Mouse (Mus musculus) neutrophil, adult 5-6 weeks (primary cell): Measurements from ENCODE around the gene Rcn3. TPM values are rescaled to one million over a fixed set of nuclear protein-coding genes. Genes with fewer than 3 reads are reported as not detected.

Experiments used
- ATAC-seq: fragments of 151-379, 151-347 bp; 2 replicates; pipeline ENCODE4 v1.8.0; 2017; ENCODE audit warnings: mild to moderate bottlenecking, moderate TSS enrichment; ENCODE audit not compliant: insufficient number of reproducible peaks, poor library complexity, low FRiP score, severe bottlenecking; ENCODE audit errors: extremely low read depth
- total RNA-seq: library from RNA; stranded (forward); fragments of 200-1000 nt; gene quantifications from 2 replicates; pipeline ENCODE4 v1.2.3, GENCODE M21; 2017

The Rcn3 gene
- total RNA-seq = 9.2 and 16.1 TPM in 2 replicates

DNA sequence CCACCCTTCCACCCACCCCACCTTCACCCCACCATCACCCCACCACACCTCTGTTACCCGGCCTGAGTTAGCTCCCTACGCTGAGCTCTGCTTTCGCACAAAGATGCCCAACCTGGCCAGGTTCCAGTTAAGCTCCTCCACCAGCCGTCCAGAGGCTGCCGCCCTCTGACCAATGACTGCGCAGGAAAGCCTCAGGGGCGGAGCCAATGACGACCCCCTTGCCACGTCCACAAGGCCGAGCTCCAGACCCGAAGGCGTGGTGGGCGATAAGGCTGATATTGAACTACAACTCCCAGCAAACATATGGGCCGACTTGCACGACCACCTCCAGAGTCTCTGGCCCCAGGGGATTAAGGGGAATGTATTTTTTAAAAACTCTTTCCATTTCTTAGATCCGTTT lies at the start of gene Rcn3:
Gene Rcn3 (minus strand): TSS at position 174 of the 400 bp plus-strand sequence.
- ATAC-seq = no peak

DNA sequence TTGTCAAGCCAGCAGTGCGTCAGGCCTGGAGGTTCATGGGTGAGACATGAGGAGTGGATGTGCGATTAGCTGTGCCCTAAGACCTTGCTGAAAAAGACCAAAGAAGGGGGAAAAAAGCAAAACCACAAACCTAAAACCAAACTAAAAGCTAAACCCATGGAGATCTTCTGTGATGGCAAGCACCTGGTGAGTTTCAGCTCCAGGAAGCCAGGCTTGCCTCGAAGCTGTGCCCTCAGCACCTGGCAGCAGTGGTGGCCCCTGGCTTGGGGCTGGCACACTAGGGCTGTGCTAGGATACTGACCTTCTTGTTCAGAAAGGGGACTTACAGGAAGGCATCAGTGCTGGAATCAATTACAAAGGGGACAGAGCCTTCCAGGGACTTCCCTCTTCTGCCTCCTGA lies 49.3 kb upstream of the Rcn3 start:
- ATAC-seq = no peak

DNA sequence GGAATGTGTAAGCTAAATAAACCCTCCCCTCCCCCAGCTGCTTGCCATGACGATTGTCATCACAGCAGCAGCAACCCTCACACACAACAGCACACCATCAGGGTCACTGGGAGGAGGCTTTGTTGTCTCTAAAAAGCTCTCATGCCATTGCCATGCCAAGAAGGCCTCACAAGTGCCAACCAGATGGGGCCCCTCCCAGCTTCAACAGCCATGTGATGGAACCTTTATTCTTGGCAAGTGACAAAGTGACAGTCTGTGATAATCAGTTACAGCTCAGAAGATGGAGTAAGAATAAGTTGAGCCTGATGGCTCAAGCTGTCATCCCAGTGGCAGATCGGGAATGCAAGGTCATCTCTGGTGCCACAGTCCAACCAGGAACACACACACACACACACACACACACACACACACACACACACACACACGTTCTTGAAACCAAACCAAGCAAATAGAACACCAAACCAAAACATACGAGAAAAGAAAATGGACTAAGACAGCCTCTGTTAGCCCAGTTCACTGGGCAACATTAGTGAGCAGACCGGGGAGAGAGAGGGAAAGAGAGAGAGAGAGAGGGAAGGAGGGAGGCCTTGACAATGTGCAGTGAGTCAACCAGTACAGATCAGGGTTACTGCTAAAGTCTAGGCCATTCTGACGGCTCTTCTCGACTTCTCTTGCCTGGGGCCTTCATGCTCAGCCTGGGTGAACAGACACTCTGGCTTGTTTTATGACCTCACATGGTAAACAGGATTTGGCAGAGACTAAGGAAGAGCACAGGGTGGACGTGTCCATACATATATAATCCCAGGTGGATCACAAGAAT lies 48.1 kb upstream of the Rcn3 start:
- no peak for ATAC-seq

DNA sequence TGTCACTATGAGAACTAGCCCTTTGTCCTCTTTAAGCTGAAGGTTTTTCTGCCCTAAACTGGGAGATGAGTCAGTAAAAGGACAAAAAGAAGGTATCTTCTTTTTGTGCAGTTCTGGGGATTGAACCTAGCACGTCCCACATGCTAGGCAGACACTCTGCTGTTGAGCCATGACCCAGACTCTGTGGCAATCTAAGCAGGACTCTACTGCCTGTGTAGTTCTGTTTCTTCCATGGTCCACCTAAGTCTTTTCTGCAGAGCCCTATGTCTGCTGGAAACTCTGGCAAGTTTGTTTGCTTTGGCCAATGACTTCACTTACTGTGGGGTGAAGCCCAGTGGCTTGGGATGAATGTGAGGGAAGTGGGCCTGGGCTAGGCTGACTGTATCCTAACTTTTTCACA lies 46.4 kb upstream of the Rcn3 start:
- ATAC-seq = no peak

DNA sequence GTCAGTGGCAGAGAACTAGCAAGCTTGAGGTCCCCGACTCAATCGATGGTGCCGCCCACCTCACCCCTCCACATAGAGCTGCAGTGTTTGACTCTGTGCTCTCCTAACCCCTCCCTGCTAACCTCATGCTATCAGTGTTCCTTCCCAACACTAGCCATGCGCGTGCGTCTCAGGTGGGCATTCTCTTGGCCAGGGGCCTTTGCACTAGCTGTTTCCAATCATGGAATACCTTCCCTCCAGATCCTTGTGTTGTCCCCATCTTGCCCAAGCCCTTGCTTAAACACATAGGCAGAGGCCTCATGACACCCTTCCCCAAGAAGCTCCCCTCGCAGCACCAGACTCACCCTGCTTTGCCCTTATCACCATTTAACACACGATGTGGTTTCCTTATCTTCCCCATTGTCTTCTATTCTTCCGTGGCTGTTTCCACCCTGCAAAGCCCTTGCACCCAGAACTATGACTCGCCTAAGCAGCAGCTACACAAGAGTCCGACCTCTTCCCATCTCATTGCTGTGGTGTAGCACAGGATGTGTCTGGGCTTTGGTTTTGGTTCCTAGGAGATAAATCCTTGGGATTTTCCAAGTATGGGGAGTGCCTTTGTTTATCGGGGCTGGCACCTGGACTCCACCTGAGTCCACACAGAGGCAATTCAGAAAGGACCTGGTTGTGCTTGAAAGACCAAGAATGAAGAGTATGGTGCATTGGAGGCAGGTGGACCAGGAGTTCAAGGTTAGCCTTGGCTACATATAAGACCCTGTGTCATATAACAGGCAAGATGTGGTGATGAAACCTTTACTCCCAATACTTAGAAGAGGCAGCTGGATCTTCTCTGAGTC lies 45.4 kb upstream of the Rcn3 start:
- no peak for ATAC-seq

DNA sequence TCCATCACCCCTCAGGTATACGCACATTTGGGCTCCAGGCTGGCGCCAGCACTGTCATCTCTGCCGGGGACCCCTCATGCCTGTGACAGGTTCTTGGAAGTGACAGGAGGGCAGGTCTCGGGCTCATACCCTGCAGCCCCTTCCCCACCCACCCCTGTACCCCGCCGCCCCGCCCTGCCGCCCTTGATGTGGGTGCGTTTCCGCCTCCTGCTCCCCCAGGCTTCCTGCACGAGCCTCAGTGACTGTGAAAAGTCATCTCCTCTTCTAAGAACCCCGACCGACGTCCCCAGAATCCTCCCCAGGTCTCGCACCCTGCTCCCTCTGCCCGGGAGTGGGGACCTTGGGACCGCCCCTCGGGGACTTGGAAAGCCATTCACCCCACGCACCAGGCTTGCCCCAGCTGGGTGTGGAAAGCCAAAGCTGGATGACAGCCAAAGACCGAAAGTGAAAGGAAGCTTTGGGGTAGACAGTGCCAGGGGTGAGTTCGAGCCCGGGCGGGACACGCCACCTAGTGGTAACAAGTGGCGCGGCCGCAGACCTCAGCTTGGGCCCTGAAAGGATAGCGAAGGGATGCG lies 44.1 kb upstream of the Rcn3 start, which contains the start of the genes Gm45713 and Flt3l:
Gene Gm45713 (minus strand): TSS at position 239 of the 575 bp plus-strand sequence.
Gene Flt3l (minus strand): TSS at position 440 of the 575 bp plus-strand sequence.
- ATAC-seq = peak; percentile 90

DNA sequence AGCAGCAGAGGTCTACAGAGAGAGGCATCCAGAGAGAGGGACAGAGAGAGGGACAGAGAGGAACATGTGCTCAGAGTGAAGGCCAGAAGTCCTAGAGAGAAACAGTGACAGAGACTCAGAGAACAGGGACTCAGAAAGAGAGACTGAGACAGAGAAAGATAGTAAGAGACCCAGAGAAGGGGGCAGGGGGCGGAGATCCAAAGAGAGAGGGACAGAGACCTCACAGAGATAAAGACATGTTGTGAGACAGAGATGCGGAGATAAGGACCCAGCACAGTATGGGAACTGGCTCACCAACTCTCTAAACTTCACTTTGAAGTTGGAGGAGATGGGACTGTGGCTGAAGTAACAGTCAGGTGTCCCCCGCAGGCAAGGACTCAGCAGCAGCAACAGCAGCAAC lies 43.3 kb upstream of the Rcn3 start:
- ATAC-seq = no peak

DNA sequence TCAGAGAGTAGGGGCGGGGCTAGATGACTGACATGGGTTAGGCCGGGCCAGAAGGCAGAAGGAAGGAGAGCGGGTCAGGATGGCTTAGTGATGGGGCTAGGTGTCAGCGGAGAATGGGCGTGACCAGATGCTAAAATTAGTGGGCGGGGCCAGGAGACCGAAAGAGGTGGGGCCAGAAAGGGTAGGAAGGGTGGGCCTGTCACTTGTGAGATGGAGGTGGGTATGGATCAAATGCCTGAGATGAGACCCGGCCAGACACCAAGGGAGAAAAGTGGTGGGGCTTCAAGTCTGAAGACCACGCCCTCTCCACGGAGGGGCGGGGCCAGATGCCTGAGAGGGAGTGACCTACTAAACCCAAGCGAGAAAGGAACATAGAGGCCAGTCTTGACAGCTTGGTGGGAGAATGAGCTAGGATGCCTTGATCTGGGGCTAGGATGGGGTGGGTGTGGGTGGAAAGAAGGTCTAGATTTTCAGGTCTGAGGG lies 42.6 kb upstream of the Rcn3 start:
- ATAC-seq = no peak

DNA sequence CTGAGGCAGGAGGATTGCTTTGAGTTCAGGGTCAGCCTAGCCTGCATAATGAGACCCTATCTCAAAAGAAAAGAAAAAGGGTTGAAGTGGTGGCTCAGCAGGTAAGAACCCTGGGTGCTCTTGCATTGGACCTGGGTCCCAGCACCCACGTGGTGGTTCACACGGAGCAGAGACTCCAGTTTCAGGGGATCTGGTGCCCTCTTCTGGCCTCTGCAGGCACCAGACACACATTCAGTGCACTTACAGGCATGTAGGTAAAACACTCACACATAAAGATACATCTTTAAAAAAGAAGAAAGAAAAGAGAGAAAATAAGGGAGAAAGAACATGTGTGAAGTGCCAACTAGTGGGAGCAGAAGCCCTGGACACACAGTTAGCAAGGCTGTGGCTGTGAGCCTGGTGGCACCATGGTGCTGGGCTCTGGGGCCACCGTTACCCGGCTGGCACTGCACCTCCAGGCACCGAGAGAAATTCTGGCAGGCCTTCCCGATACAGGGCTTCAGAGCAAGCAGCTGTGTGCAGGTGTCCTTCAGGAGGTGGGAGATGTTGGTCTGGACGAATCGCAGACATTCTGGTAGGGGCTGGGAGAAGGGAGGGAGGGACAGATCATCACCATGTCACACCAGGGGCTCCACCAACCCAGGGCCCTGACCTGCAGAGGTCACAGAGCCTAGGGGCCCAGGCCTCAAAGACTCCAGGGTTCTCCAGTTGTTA lies 41.6 kb upstream of the Rcn3 start:
- no peak for ATAC-seq

DNA sequence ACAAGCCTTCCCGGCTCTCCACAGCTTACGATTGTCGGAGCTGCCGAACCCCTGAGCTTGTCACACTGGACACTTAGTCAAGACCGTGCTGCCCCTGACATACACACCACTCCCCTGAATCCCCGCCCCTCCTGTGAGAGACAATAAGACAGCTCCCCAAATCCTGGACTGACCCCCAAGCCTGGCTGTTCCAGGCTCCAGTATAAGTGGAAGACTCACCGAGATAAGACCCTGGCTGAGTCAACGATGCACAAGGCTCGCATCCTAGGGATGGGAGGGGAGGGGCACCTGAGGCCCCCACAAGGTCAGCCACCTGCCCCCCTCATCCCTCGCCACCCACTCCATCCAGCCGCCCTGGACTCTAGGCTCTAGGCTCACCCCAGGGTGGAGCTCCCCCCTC lies 39.8 kb upstream of the Rcn3 start:
- no peak for ATAC-seq

DNA sequence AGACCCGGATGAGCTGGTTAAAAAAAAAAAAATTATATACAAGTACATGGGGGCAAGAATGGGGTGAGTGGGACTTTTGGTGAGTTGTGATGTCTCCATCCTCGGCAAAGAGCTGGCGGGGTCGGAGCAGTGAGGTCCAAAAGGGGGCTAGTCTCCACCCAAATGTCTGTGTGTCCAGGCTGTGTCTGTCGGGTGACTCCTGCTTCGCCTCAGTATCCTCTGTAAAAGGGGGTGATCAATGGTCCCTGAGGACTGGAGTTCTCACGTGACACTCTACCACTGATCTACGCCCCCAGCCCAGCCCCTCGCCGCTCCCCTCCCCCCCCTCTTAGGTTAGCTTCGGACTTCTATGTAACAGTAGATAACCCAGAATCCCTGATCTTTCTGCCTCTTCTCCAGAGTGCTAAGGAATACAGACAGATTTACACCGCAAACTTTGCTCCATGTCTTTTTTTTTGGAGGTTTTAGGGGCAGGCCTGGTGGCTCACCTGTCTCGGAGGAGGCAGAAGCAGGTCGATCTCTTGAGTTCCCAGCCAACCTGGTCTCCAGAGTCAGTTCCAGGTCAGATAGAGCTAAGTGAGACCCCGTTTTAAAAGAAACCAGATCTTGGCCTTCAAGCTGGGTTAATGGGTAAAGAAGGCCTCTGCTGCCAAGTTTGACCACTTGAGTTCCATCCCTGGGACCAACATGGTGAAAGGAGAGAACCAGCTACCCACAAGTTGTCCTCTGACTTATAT lies 37.9 kb upstream of the Rcn3 start:
- no peak for ATAC-seq

DNA sequence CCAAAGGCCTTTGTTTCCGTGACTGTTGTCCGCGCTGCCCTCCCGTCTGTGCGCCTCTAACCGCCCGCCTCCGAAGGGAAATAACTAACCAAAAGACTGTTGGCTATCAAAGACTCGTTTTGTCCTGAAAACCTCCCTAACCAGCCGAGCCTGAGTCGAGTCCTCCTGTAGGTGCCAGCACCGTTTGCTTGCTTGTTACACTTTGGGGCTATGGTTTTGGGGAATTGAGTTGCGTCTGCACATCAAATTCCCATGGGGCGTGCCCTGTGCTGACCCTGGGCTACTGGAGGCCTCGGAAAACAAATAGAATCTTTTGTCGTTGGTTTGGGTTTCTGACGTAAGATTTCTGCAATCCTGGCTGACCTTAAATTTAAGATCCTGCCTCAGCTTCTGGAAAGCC lies 37.3 kb upstream of the Rcn3 start:
- no peak for ATAC-seq

DNA sequence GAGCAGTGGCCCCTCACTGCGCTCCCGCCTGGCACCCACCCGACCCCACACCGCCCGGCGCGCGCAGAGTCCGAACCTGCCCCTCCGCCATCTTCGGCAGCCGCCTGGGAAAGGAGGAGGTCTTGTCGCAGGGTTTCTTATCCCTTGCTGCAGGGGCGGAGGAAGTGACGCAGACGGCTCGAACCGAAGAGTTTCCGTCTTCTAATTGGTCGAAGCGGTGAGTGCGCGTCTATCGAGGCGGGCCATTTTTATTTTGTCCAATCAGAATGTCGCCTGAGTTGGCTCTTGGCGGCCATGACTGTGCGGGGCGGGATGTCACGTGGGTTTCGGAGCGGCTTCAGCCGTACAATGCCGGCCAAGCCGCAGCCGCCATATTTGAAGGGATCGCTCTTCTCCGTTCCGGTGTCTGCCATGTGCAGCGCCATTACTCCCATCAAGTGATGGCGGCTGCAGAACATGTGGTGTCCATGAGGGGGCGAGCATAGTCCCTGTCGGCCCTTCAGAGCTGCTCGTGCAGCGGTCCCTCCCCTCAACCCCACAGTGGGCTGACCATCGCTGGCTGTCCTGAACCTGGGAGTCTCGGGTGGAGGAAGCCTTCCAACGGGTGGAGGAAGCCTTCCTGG lies 36.7 kb upstream of the Rcn3 start, which contains the start of gene Rpl13a:
Gene Rpl13a (minus strand): TSS at position 138 of the 623 bp plus-strand sequence.
- peak; percentile 78 for ATAC-seq

DNA sequence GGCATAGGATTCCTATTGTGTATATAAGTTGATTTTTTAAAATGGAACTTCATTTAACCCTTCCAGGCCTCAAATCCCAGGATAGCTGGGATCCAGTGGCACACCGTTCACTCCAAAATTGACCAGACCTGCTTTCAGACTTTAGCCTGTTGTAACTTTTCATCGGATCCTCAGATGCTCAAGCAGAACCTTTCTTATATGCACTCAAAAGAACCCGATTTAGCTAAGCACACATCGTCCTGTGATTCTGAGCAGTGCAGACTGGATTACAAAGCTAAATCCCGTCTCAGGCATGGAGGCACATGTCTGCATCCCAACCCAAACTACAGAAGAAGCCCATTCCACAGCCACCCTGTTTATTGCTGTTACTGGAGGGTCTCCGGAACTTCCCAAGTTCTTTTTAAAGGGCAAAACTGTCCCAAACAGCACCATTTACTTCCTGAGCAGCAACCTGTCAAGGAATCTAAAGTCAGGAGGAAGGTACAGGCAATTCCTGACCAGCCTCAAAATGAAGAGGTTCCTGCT lies 35.7 kb upstream of the Rcn3 start:
- no peak for ATAC-seq

DNA sequence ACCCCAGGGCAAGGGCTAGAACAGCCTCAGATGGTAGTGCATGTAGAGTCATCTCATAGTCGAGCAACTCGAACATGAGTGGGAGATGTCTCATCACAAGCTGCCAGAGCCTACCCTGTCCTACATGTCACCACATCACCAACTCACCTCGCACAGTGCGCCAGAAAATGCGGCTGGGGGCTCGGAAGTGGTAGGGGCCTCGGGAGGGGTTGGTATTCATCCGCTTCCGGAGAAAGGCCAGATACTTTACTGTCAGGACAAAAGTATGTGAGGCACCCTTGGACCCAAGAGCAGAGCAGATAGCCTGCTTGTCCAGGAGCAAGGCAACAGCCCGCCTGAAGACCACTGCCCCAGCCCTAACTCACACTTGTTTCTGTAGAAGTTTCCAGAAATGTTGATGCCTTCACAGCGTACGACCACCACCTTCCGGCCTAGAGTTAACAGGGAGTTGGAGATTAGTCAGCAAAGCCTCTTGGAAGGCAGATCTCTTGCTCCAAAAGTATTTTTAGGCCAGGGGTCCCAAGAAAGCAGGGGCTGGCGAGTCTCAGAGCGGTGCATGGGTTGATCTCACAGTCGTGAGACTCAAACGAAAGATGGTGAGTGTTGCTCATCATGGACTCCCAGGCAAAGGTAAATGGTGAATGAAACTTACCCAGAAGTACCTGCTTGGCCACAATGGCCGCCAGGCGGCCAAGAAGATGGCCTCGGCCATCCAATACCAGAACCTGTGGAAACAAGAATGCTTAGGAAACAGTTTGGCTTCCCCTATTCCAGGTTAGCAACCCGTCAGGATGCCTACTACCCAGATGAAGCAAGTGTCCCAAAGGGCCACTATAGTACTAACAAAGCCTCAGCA lies 35.1 kb upstream of the Rcn3 start:
- no peak for ATAC-seq

DNA sequence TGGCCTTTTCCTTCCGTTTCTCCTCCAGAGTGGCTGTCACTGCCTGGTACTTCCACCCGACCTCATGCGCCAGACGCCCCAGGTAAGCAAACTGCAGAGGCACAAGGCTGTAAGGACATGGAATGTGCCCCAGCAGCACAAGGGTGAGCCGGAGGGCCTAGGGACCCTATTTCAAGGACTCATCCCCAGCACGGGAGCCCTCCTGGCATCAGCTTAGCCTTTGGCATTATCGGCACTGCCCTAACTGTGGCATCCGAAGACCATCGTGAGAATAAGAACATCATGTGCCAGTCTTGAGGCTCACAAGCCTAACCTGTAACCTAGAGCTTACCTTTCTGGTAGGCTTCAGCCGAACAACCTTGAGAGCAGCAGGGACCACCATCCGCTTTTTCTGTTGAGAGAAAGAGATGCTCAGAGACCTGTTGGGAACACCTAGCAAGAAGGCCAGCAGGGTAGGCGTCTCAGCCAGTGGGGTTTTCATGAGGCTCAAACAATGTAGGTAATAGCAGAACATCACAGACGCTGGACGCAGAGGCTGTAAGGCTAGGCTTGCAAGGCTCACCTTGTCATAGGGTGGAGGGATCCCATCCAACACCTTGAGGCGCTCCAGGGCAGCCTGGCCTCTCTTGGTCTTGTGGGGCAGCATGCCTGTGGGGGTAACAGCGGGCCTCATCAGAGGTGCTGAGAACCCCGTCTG lies 34.3 kb upstream of the Rcn3 start:
- ATAC-seq = no peak
